Mouse (Mus musculus) small intestine, adult 10 weeks (tissue): ENCODE data around the gene Pard6a. TPM values are rescaled to one million over a fixed set of nuclear protein-coding genes. Genes with fewer than 3 reads are reported as not detected.

Experiments used
- polyA plus RNA-seq: library from polyadenylated mRNA; stranded (reverse); fragments of 350-450 nt; fragmentation: Illumina TruSeq; extraction: RNeasy Lipid Tissue Mini Kit (QIAGEN cat#74804); gene quantifications from one replicate; pipeline ENCODE4 v1.2.3, GENCODE M21; 2014; ENCODE audit warnings: low replicate concordance

The Pard6a gene
- polyA plus RNA-seq, result not detected

GRCm38 (mm10) chr8:105700966-105701824, at the start of gene Pard6a, which contains the start of gene Acd:
Gene Pard6a, plus strand, starts transcription at chr8:105701148.
Gene Acd, minus strand, starts transcription at chr8:105701102.

GRCm38 (mm10) chr8:105685796-105686308, 15.1 kb upstream of the Pard6a start, which contains the start of gene Carmil2:
Gene Carmil2, plus strand, starts transcription at chr8:105686274.

GRCm38 (mm10) chr8:105707498-105708403, 6.8 kb downstream of the Pard6a start, which contains the start of the genes 4933405L10Rik and Enkd1:
Gene 4933405L10Rik, plus strand, starts transcription at chr8:105707655.
Gene Enkd1, minus strand, starts transcription at chr8:105708210.

Other genes with a start within 250 kb of the Pard6a start
- not detected for gene Tppp3, start 229.6 kb upstream of the Pard6a start, polyA plus RNA-seq
- 0.45 TPM for gene Zdhhc1, start 204.2 kb upstream of the Pard6a start, polyA plus RNA-seq
- 0.89 TPM for gene Hsd11b2, start 182.4 kb upstream of the Pard6a start, polyA plus RNA-seq
- 8.5 TPM for gene Atp6v0d1, start 135.1 kb upstream of the Pard6a start, polyA plus RNA-seq
- 0.11 TPM for gene Ripor1, start 95.9 kb upstream of the Pard6a start, polyA plus RNA-seq
- gene Ctcf, start 64.6 kb upstream of the Pard6a start, polyA plus RNA-seq, result 64.9 TPM
- gene Agrp, start 63.8 kb upstream of the Pard6a start, polyA plus RNA-seq, result not detected
- gene Carmil2, start 14.9 kb upstream of the Pard6a start, polyA plus RNA-seq, result 0.30 TPM
- gene Acd, start within 50 bp of the Pard6a start, polyA plus RNA-seq, result 0.85 TPM
- gene 4933405L10Rik, start 6.5 kb downstream of the Pard6a start, polyA plus RNA-seq, result not detected
- gene Enkd1, start 7.1 kb downstream of the Pard6a start, polyA plus RNA-seq, result not detected
- 0.22 TPM for gene Gfod2, start 57.5 kb downstream of the Pard6a start, polyA plus RNA-seq
- 3.2 TPM for gene Ranbp10, start 126.2 kb downstream of the Pard6a start, polyA plus RNA-seq
- gene Tsnaxip1, start 126.6 kb downstream of the Pard6a start, polyA plus RNA-seq, result not detected
- gene Cenpt, start 152.1 kb downstream of the Pard6a start, polyA plus RNA-seq, result 1.1 TPM
- gene Thap11, start 154.0 kb downstream of the Pard6a start, polyA plus RNA-seq, result 4.3 TPM
- gene Nutf2, start 159.4 kb downstream of the Pard6a start, polyA plus RNA-seq, result 40.2 TPM
- gene Edc4, start 179.7 kb downstream of the Pard6a start, polyA plus RNA-seq, result 1.5 TPM
- not detected for gene Nrn1l, start 192.4 kb downstream of the Pard6a start, polyA plus RNA-seq
- 0.52 TPM for gene Pskh1, start 199.3 kb downstream of the Pard6a start, polyA plus RNA-seq
- gene Ctrl, start 232.7 kb downstream of the Pard6a start, polyA plus RNA-seq, result 24.9 TPM
- gene Psmb10, start 237.3 kb downstream of the Pard6a start, polyA plus RNA-seq, result 1.7 TPM
- gene Lcat, start 242.2 kb downstream of the Pard6a start, polyA plus RNA-seq, result not detected